Mouse (Mus musculus): ENCODE results near the gene Rabl6.

DNA sequence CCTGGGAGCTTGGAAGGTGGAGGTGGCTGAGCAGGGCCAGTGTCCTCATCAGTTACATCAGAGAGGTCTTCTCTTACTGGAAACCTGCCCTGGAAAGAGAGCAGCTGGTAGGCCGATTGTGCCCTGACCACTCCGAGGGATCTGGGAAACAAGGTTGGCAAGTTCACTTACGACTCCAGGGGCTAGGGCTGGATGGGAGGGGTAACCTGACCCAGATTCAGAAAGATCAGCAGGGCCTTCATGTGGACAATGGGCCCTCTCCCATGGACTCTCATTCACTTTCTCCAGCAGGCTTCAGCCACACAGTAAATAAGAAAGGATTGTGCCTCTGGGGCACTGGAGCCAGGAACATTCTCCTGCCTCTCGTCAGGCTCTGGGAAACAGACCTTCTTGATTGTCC lies 23.5 kb downstream of the Rabl6 start:
- no peak for TF ChIP-seq CTCF (conservative IDR thresholded peaks at IDR 0.05; ENCODE audit: low read length)
- TF ChIP-seq NANOG (IDR thresholded peaks at IDR 0.05; ENCODE audit: borderline replicate concordance, low read length), result no peak
- TF ChIP-seq POU5F1 (IDR thresholded peaks at IDR 0.05; ENCODE audit: borderline replicate concordance, low read length), result no peak

Data from E14TG2a.4 (cell line).